Mouse (Mus musculus): ENCODE data around the gene Dpf3. TPM values are rescaled to one million over a fixed set of nuclear protein-coding genes. Genes with fewer than 3 reads are reported as not detected.

Dpf3 gene
- polyA plus RNA-seq, 1 experiment from 2014 or later: 3.0 TPM

- Histone ChIP-seq H3K27ac (no peak overlapping the region), H3K36me3 (no peaks in the 10 kb centered on the region), H3K27me3 (no peaks in the 10 kb centered on the region), H3K4me1 (peaks cover 8% of the 10 kb centered on the region), H3K4me2 (no peak overlapping the region), H3K4me3 (no peak overlapping the region), H3K9ac (no peak overlapping the region), H3K9me3 (no peaks in the 10 kb centered on the region)
- no peak for ATAC-seq (ENCODE audit: insufficient number of reproducible peaks, insufficient read depth, low FRiP score, low TSS enrichment, low read depth)
- WGBS: 72% methylated on average over 13 of the region's 13 CpGs
Observed at GRCm38 (mm10) chr12:83328899-83329298, 158.6 kb downstream of the Dpf3 start.

- WGBS: 30% methylated on average over 4 of the region's 4 CpGs
- Histone ChIP-seq H3K27me3 (no peaks in the 10 kb centered on the region), H3K36me3 (no peaks in the 10 kb centered on the region), H3K9ac (no peak overlapping the region), H3K4me2 (no peak overlapping the region), H3K4me3 (no peak overlapping the region), H3K4me1 (peaks cover 8% of the 10 kb centered on the region), H3K9me3 (no peaks in the 10 kb centered on the region), H3K27ac (no peak overlapping the region)
- ATAC-seq (ENCODE audit: insufficient number of reproducible peaks, insufficient read depth, low FRiP score, low TSS enrichment, low read depth): no peak
Observed at GRCm38 (mm10) chr12:83328491-83328890, 159.0 kb downstream of the Dpf3 start.

- no peak overlapping the region for H3K27ac ChIP-seq
- H3K9ac ChIP-seq: no peak overlapping the region
- peaks cover 8% of the 10 kb centered on the region for H3K4me1 ChIP-seq
- WGBS: 77% methylated on average over 1 of the region's 1 CpGs
- H3K9me3 ChIP-seq: no peaks in the 10 kb centered on the region
- no peak overlapping the region for H3K4me3 ChIP-seq
- ATAC-seq (ENCODE audit: insufficient number of reproducible peaks, insufficient read depth, low FRiP score, low TSS enrichment, low read depth): no peak
- no peaks in the 10 kb centered on the region for H3K27me3 ChIP-seq
- no peak overlapping the region for H3K4me2 ChIP-seq
- H3K36me3 ChIP-seq: no peaks in the 10 kb centered on the region
Observed at GRCm38 (mm10) chr12:83327451-83327850, 160.1 kb downstream of the Dpf3 start.

GRCm38 (mm10) chr12:83320725-83321124, 166.8 kb downstream of the Dpf3 start:
- Histone ChIP-seq H3K36me3 (no peaks in the 10 kb centered on the region), H3K27ac (no peak overlapping the region), H3K9me3 (no peaks in the 10 kb centered on the region), H3K4me1 (no peaks in the 10 kb centered on the region), H3K4me3 (no peak overlapping the region), H3K27me3 (no peaks in the 10 kb centered on the region), H3K4me2 (no peak overlapping the region), H3K9ac (no peak overlapping the region)
- 90% methylated on average over 3 of the region's 3 CpGs for WGBS
- ATAC-seq (ENCODE audit: insufficient number of reproducible peaks, insufficient read depth, low FRiP score, low TSS enrichment, low read depth): no peak

- Histone ChIP-seq H3K9ac (no peak overlapping the region), H3K9me3 (no peaks in the 10 kb centered on the region), H3K27ac (no peak overlapping the region), H3K4me1 (no peaks in the 10 kb centered on the region), H3K27me3 (peaks cover 12% of the 10 kb centered on the region; the same call in 1 of the 2 replicates), H3K36me3 (no peaks in the 10 kb centered on the region), H3K4me2 (no peak overlapping the region), H3K4me3 (no peak overlapping the region)
- ATAC-seq (ENCODE audit: insufficient number of reproducible peaks, insufficient read depth, low FRiP score, low TSS enrichment, low read depth): no peak
- 69% methylated on average over 8 of the region's 8 CpGs for WGBS
Observed at GRCm38 (mm10) chr12:83317646-83318443, 169.7 kb downstream of the Dpf3 start.

GRCm38 (mm10) chr12:83314666-83315065, 172.8 kb downstream of the Dpf3 start:
- no peaks in the 10 kb centered on the region for H3K4me1 ChIP-seq
- peaks cover 12% of the 10 kb centered on the region; the same call in 1 of the 2 replicates for H3K27me3 ChIP-seq
- no peaks in the 10 kb centered on the region for H3K9me3 ChIP-seq
- 76% methylated on average over 7 of the region's 7 CpGs for WGBS
- no peak overlapping the region for H3K27ac ChIP-seq
- H3K4me3 ChIP-seq: no peak overlapping the region
- H3K4me2 ChIP-seq: no peak overlapping the region
- H3K36me3 ChIP-seq: no peaks in the 10 kb centered on the region
- no peak overlapping the region for H3K9ac ChIP-seq
- no peak for ATAC-seq (ENCODE audit: insufficient number of reproducible peaks, insufficient read depth, low FRiP score, low TSS enrichment, low read depth)

- Histone ChIP-seq H3K4me1 (no peaks in the 10 kb centered on the region), H3K4me3 (no peak overlapping the region), H3K27me3 (peaks cover 12% of the 10 kb centered on the region; the same call in 1 of the 2 replicates), H3K27ac (no peak overlapping the region), H3K9ac (no peak overlapping the region), H3K9me3 (no peaks in the 10 kb centered on the region), H3K36me3 (no peaks in the 10 kb centered on the region), H3K4me2 (no peak overlapping the region)
- ATAC-seq (ENCODE audit: insufficient number of reproducible peaks, insufficient read depth, low FRiP score, low TSS enrichment, low read depth): no peak
- WGBS: 87% methylated on average over 9 of the region's 9 CpGs
Observed at GRCm38 (mm10) chr12:83312818-83313217, 174.7 kb downstream of the Dpf3 start.

GRCm38 (mm10) chr12:83310567-83310966, 176.9 kb downstream of the Dpf3 start:
- H3K27me3 ChIP-seq: peaks cover 12% of the 10 kb centered on the region; the same call in 1 of the 2 replicates
- no peaks in the 10 kb centered on the region for H3K36me3 ChIP-seq
- H3K4me1 ChIP-seq: no peaks in the 10 kb centered on the region
- no peak overlapping the region for H3K4me3 ChIP-seq
- no peak overlapping the region for H3K27ac ChIP-seq
- no peak overlapping the region for H3K4me2 ChIP-seq
- no peaks in the 10 kb centered on the region for H3K9me3 ChIP-seq
- ATAC-seq (ENCODE audit: insufficient number of reproducible peaks, insufficient read depth, low FRiP score, low TSS enrichment, low read depth): no peak
- 44% methylated on average over 11 of the region's 11 CpGs for WGBS
- H3K9ac ChIP-seq: no peak overlapping the region

- Histone ChIP-seq H3K9me3 (no peaks in the 10 kb centered on the region), H3K27me3 (0 out of 2 replicates have a peak, but pooled peaks cover 3% of the 10 kb centered on the region), H3K9ac (no peak overlapping the region), H3K27ac (no peak overlapping the region), H3K4me2 (no peak overlapping the region), H3K4me1 (no peaks in the 10 kb centered on the region), H3K36me3 (no peaks in the 10 kb centered on the region), H3K4me3 (no peak overlapping the region)
- ATAC-seq (ENCODE audit: insufficient number of reproducible peaks, insufficient read depth, low FRiP score, low TSS enrichment, low read depth): no peak
- WGBS: 74% methylated on average over 11 of the region's 11 CpGs
Observed at GRCm38 (mm10) chr12:83309031-83309804, 178.3 kb downstream of the Dpf3 start.

- Histone ChIP-seq H3K9ac (no peak overlapping the region), H3K4me1 (no peaks in the 10 kb centered on the region), H3K9me3 (no peaks in the 10 kb centered on the region), H3K36me3 (no peaks in the 10 kb centered on the region), H3K27me3 (no peaks in the 10 kb centered on the region), H3K4me3 (no peak overlapping the region), H3K4me2 (no peak overlapping the region), H3K27ac (no peak overlapping the region)
- WGBS: 76% methylated on average over 4 of the region's 4 CpGs
- ATAC-seq (ENCODE audit: insufficient number of reproducible peaks, insufficient read depth, low FRiP score, low TSS enrichment, low read depth): no peak
Observed at GRCm38 (mm10) chr12:83308627-83309026, 178.9 kb downstream of the Dpf3 start.

GRCm38 (mm10) chr12:83303221-83303620, 184.3 kb downstream of the Dpf3 start:
- WGBS: 59% methylated on average over 6 of the region's 6 CpGs
- H3K9ac ChIP-seq: 0 out of 2 replicates have a peak overlapping the region, but pooled peaks have one; percentile 46
- no peak for ATAC-seq (ENCODE audit: insufficient number of reproducible peaks, insufficient read depth, low FRiP score, low TSS enrichment, low read depth)

More at GRCm38 (mm10) chr12:83303221-83303620, 184.3 kb downstream of the Dpf3 start:
- Histone ChIP-seq H3K36me3 (no peaks in the 10 kb centered on the region), H3K27ac (no peak overlapping the region), H3K4me3 (no peak overlapping the region), H3K4me1 (peaks cover 18% of the 10 kb centered on the region), H3K4me2 (peak overlapping the region; percentile 36), H3K27me3 (peaks cover 13% of the 10 kb centered on the region), H3K9me3 (no peaks in the 10 kb centered on the region)
